Mouse (Mus musculus): ENCODE measurements around the gene Vmn1r54. TPM values are rescaled to one million over a fixed set of nuclear protein-coding genes. Genes with fewer than 3 reads are reported as not detected.

Gene Vmn1r54
- total RNA-seq, 1 experiment from 2014 or later, result not detected

Other genes with a start within 250 kb of the Vmn1r54 start
- gene Vmn1r47, start 230.2 kb upstream of the Vmn1r54 start, total RNA-seq (2017), result not detected in 2 replicates
- not detected in 2 replicates for gene Vmn1r48, start 209.5 kb upstream of the Vmn1r54 start, total RNA-seq (2017)
- gene Vmn1r49, start 167.8 kb upstream of the Vmn1r54 start, total RNA-seq (2017), result not detected in 2 replicates
- gene Vmn1r50, start 144.9 kb upstream of the Vmn1r54 start, total RNA-seq (2017), result not detected in 2 replicates
- not detected in 2 replicates for gene Vmn1r51, start 123.7 kb upstream of the Vmn1r54 start, total RNA-seq (2017)
- gene Vmn1r52, start 71.5 kb upstream of the Vmn1r54 start, total RNA-seq (2017), result not detected in 2 replicates
- gene V1ra8, start 43.5 kb upstream of the Vmn1r54 start, total RNA-seq (2017), result not detected in 2 replicates
- not detected in 2 replicates for gene Vmn1r53, start 21.9 kb upstream of the Vmn1r54 start, total RNA-seq (2017)
- not detected in 2 replicates for gene BC048671, start 54.9 kb downstream of the Vmn1r54 start, total RNA-seq (2017)
- 0.86 and 2.4 TPM in 2 replicates for gene Chst13, start 78.9 kb downstream of the Vmn1r54 start, total RNA-seq (2017)
- not detected in 2 replicates for gene Uroc1, start 87.0 kb downstream of the Vmn1r54 start, total RNA-seq (2017)
- gene Zxdc, start 123.2 kb downstream of the Vmn1r54 start, total RNA-seq (2017), result 27.0 and 29.1 TPM in 2 replicates
- gene Cfap100, start 182.5 kb downstream of the Vmn1r54 start, total RNA-seq (2017), result 0.23 TPM in 1 of 2 replicates, not detected in the other
- not detected in 2 replicates for gene Klf15, start 216.3 kb downstream of the Vmn1r54 start, total RNA-seq (2017)
- not detected in 2 replicates for gene Aldh1l1, start 240.1 kb downstream of the Vmn1r54 start, total RNA-seq (2017)